Mouse (Mus musculus) lung, postnatal 14 days (tissue): ENCODE measurements at regions not wholly inside any gene's neighbourhood (a gene's known extent, or its start where the extent isn't known, plus 50 kb on each side); places are given as distances from the start of the nearest gene placed in this dataset.

Experiments used
- DNase-seq: peaks from one replicate; pipeline ENCODE4 v3.0.0; 2021

- no peak for DNase-seq
Measured at GRCm38 (mm10) chr9:26383996-26384395, 349.5 kb upstream of the B3gat1 start.

DNA sequence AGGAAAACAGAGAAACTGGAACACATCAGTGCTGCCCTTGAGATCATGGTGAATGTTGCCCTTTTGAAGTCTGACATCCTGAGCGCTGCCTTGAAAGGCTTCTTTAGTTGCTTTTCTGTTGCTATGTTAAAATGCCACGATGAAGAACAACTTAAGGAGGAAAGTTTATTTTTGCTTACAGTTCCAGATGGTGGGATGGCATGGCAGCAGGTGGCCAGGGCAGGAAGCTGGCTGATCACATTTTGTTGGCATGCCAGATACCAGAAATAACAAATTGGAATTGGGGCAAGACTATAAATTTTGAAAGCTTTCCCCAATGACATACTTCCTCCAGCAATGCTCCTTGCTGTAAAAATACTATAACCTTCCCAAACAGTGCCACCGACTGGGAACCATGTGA is 334.9 kb upstream of the B3gat1 start:
- no peak for DNase-seq

- DNase-seq: no peak
Measured at GRCm38 (mm10) chr9:26422897-26423823, 310.4 kb upstream of the B3gat1 start.

DNA sequence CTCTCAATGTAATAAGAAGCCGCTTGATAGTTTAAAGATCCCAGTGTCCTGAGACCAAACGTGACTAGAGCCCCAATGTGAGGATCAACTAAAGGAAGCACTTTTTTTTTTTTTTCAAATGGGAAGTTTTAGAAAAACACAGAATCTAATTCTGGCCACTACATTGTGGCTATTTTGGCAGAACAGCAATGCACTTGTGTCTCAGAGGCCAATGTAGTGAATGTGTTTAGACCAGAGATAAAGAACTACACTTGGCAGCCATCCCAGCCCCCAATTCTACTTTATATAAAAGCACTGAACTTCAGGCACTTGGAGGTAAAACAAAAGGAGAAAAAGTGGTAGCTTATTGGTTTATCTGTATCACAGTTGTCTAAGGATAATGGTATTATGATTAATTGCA is 298.0 kb upstream of the B3gat1 start:
- no peak for DNase-seq

- no peak for DNase-seq
Measured at GRCm38 (mm10) chr9:26437244-26437643, 296.3 kb upstream of the B3gat1 start.

DNA sequence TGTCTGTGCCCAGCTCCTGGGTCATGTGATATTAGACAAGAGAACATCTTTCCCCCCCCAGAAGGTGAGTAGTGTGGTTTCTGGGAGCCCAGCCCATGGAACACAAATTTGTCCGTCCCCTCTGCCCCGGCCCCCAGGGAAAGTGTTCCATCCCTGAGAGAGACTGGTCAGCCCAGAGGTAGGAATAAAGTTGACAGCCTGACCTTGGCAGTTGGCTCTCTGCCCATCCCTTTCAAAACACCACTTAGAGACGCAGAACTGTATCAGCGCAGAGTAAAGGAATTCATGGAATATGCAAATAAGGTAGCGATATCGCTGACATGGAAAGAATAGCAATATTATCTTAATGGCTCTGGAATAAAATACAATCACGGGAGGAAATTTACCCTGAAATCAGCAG is 279.6 kb upstream of the B3gat1 start:
- no peak for DNase-seq

DNA sequence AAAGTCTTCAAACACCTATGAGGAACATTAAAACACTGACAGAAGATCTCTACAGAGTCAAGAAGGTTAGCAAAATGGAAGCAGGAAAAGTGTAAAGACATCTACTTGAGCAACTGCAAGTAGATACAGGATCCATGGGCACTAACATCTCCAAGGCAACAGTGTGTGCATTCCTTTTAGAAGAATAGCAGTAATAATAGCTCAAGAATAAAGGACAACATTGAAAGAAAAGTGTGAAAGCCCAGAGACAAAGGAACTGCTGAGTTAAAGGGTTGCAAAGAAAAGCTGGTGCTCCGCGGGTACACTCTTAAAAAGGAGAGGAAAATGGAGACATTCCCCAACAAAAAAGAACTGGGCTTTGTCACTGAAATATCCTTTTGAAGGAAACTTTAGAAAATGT is 272.4 kb upstream of the B3gat1 start:
- no peak for DNase-seq

DNA sequence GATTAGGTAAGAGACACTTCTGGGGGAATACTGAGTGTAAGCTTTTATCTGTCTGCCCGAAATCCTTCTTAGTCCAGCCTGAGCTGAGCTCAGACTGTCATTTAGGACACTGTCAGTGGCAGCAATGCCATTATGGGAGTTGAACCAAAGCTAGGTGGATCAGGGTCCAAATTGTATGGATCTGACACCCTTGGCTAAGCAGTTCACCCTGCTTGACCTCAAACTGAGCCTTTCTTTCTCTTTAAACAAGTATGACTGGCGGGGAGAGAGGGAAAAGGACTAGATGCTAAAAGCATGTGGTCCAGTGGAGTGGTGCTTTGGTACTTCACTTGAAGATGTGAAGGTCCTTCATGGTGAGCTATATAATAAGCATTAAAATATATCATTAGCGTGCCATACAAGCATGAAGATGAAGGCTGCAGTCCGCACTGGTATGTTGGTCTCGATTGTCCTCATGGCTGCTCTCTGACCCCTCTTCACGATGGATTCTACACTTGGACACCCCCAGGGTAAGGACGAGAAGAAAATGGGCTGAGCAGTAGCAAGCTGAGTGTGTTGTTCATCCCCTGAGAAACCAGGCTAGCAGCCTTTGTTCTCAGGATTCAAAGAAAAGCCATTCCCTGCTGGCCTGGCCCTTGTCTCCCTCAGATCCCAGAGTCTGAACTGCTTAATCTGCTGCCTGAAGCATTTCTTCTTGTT is 262.7 kb upstream of the B3gat1 start:
- no peak for DNase-seq

DNA sequence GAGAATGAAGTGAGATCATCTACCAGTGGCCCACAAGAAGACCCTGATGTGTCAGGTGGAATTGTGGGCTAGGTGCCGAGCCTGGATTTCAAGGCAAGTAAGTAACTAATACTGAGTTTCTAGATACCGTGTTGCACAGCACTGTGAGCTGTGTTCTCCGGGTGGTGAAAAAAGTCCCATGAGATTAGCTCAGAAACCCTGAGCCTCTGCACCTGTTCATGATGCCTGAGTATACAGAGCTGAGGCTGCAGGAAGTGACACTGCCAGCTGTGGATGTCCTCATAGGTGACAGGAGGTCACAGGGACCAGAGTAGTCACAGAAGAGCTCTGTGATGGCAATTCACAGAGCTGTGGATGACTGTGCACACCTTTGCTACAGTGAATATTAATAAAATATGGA is 257.2 kb upstream of the B3gat1 start:
- DNase-seq: no peak

DNA sequence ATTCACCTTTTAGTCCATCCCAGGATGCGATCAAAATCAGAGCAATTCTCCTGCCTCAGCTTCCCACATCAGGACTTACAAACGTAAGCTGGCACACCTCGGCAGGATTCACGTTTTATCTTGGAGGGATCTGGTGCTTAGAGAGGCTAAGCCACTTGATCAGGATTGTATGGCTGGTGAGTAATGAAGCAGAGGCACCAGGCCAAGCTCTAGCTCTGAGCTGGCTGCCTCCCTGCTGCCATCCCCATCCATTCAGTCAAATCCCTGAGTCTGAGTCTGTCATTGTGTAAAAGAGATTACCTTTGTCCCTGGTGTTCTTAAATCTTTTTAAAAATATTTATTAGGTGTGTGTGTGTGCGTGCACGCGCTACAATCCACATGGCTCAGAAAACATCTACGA is 252.6 kb upstream of the B3gat1 start:
- no peak for DNase-seq

DNA sequence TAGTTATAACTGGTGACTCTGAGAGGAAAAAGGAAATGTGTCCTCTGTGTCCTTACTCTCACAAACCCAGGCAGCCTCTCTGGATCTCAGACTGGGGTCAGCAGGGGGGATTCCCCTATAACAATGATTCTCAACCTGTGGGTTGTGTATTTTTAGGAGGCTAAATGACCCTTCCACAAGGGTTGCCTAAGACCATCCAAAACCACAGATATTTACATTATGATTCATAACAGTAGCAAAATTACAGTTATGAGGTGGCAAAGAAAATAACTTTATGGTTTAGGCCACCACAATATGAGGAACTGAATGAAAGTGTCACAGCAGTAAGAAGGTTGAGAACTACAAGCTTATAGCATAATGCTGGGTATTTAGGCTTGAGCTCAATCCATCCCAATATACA is 251.6 kb upstream of the B3gat1 start:
- no peak for DNase-seq

GRCm38 (mm10) chr9:26493740-26494139 is 239.8 kb upstream of the B3gat1 start:
- DNase-seq: no peak

- no peak for DNase-seq
Measured at GRCm38 (mm10) chr9:26502027-26502426, 231.5 kb upstream of the B3gat1 start.

- no peak for DNase-seq
Measured at GRCm38 (mm10) chr9:26505941-26506340, 227.6 kb upstream of the B3gat1 start.

GRCm38 (mm10) chr9:26518651-26519050 is 214.9 kb upstream of the B3gat1 start:
- no peak for DNase-seq

- DNase-seq: peak; percentile 50
Measured at GRCm38 (mm10) chr9:26519581-26520501, 213.7 kb upstream of the B3gat1 start.

- DNase-seq: no peak
Measured at GRCm38 (mm10) chr9:26524089-26524488, 209.4 kb upstream of the B3gat1 start.

DNA sequence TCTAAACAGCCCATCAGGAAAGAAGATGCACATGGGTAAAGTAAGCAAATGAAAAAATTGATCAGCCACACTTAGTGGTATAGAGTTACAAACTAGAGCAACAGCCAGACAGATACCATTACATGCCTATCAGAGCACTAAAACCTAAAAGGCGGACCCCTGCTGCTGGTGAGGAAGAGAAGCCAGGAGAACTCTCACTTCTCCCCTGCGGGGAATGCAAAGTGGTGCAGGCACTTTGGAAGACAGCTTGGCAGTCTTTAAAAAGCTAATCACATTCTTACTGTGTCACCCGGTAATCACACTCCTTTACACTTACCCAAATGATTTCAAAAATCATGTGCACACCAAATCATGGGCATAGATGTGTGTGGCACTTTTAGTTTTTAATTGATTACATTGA is 204.8 kb upstream of the B3gat1 start:
- no peak for DNase-seq

GRCm38 (mm10) chr9:26539042-26539441 is 194.5 kb upstream of the B3gat1 start:
- DNase-seq: no peak

GRCm38 (mm10) chr9:26548328-26548922 is 185.1 kb upstream of the B3gat1 start:
- peak; percentile 9 for DNase-seq

DNA sequence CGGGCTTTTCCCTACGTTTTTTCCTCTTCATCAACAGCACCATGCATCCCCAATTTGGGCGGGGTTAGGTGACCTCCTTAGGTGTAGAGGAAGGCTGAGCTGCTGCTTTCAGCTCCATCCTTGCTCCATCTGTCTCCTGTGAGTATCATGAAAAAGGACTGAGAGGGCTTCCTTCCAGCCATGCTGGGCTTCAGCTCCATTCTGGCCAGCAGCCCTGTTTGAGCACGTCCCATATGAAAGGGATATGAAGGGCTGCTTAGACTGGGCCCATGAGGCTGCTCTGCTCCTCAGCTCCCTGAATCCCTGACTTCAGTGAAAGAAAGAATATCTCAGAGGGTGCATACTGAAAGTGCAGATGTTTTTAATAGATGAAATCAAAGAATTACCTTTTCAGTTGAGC is 184.4 kb upstream of the B3gat1 start:
- DNase-seq: no peak

GRCm38 (mm10) chr9:26549551-26549950 is 184.0 kb upstream of the B3gat1 start:
- no peak for DNase-seq

- DNase-seq: no peak
Measured at GRCm38 (mm10) chr9:26575990-26576389, 157.5 kb upstream of the B3gat1 start.
